ENCODE assay signal across 15 mouse cellular contexts in genomic region chr17:31478606-31479005, GRCm38 (mm10).
"Had no signal": no experiment of that assay in that cellular context is flagged by ENCODE, and none has a peak within 500 bp of the region (broad histone marks: within the 10 kb centered on the region; RNA-seq: fewer than 3 reads in every experiment).

No protein-coding gene starts in this region.

- H3K9me3 ChIP-seq: kidney, embryonic 15.5 days; limb, embryonic 12.5 days; limb, embryonic 15.5 days; liver, embryonic 13.5 days; neural tube, embryonic 12.5 days had no signal

- H3K27me3 ChIP-seq: kidney, embryonic 15.5 days; limb, embryonic 12.5 days; limb, embryonic 15.5 days; liver, embryonic 13.5 days; neural tube, embryonic 12.5 days had no signal

- H3K36me3 ChIP-seq: liver, embryonic 13.5 days had no signal

- H3K9ac ChIP-seq: kidney, embryonic 15.5 days; limb, embryonic 12.5 days; limb, embryonic 15.5 days; liver, embryonic 13.5 days; neural tube, embryonic 12.5 days had no signal

- DNase-seq: kidney, adult 8-10 months; kidney, postnatal 10 days; kidney, postnatal 4 days; liver, embryonic 13.5 days; lung, adult 2 months; lung, postnatal 14 days; lung, postnatal 4 days; midbrain, embryonic 14.5 days; thymus, adult 18-20 months; thymus, postnatal 36 days had no signal

- H3K4me2 ChIP-seq: kidney, embryonic 15.5 days; limb, embryonic 12.5 days; limb, embryonic 15.5 days; liver, embryonic 13.5 days; midbrain, embryonic 11.5 days; neural tube, embryonic 12.5 days had no signal

- H3K4me1 ChIP-seq: limb, embryonic 15.5 days had no signal

- H3K27ac ChIP-seq: limb, embryonic 12.5 days; limb, embryonic 15.5 days; liver, embryonic 13.5 days; neural tube, embryonic 12.5 days had no signal

- H3K4me3 ChIP-seq: kidney, embryonic 15.5 days; limb, embryonic 12.5 days; limb, embryonic 15.5 days; liver, embryonic 13.5 days; neural tube, embryonic 12.5 days had no signal
